Mouse (Mus musculus): Measurements from ENCODE around the gene Tmem132e. TPM values are rescaled to one million over a fixed set of nuclear protein-coding genes. Genes with fewer than 3 reads are reported as not detected.

Gene Tmem132e
- polyA plus RNA-seq, 1 experiment from 2014 or later = 0.25 TPM

DNA sequence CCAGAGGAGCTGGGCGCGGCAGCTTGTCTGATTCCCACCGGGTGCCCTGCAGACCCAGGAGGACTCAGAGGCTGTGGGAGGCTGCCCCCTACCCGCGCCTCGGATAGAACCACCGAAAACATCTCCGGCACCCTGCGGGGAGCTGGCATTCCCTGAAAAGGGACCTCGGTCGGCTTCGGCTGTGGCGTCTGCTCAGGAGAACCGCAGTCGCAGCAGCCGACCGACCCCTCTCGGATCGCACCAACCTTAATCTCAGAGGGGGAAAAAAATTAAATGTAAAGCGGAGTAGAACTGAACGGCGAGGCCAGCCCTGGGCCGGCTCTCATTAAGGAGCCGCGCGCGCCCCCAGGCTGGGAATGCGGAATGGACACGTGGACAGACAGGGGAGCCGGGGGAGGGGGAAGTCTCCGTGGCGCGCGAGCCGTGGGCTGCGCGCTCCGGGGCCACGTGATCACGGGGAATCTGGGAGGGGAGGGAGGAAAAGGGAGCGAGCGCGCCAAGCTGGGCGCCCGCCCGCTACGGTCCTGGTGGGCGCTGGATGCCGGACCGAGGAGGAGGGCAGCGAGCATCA, 1.6 kb upstream of the Tmem132e start:
- Histone ChIP-seq H3K9me3 (ENCODE audit: control insufficient read depth, low read length) (no peaks in the 10 kb centered on the region), H3K4me3 (ENCODE audit: low read depth, low read length) (peak overlapping the region; percentile 46), H3K4me1 (replicated peaks; ENCODE audit: control insufficient read depth, insufficient read depth, low read length) (no peaks in the 10 kb centered on the region; the same call in 1 of the 2 replicates), H3K9ac (ENCODE audit: low read depth, low read length) (no peak overlapping the region), H3K27me3 (replicated peaks; ENCODE audit: control insufficient read depth, insufficient read depth, low read length) (peaks cover 82% of the 10 kb centered on the region), H3K4me2 (peak overlapping the region; percentile 60), H3K36me3 (ENCODE audit: control insufficient read depth, insufficient read depth, low read length) (no peaks in the 10 kb centered on the region), H3K27ac (ENCODE audit: low read depth, low read length) (no peak overlapping the region)
- no peak for ATAC-seq (replicated peaks; ENCODE audit: low FRiP score)
- DNase-seq (ENCODE audit: low spot score) = no peak
- WGBS = under 1% methylated on average over 46 of the region's 51 CpGs

DNA sequence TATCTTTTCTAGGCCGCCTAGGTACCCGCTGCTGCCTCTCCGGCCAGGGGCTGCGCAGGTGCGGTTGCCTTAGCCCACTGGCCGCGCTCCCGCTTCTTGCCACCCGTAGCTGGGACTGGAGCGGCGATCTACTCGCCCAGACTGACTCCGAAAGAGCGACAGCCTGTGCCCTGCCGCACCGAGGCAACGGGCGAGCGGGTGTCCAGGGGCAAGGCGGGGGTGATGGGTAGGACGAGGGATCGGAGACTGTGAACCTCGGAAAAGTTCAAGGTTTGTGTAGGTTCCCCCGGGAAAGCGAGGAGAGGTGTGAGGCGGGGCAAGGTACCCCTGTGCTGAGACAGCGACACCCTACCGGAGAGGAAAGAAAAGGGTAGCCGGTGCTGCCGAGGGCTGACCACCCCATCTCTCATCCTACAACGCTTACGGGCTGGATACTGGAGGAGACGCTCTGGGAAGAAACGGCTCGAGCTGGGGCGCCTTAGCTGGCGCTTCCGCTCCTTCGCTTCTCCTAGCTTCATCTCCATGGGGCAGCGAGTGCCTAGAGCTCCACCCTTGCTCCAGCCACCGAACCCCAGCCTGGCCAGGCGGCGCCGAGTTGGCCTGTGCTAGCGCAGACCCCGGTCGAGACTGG, 874 bp upstream of the Tmem132e start:
- WGBS = 2% methylated on average over 47 of the region's 47 CpGs
- ATAC-seq (replicated peaks; ENCODE audit: low FRiP score) = no peak
- Histone ChIP-seq H3K9me3 (ENCODE audit: control insufficient read depth, low read length) (no peaks in the 10 kb centered on the region), H3K9ac (ENCODE audit: low read depth, low read length) (no peak overlapping the region), H3K27ac (ENCODE audit: low read depth, low read length) (no peak overlapping the region), H3K4me2 (peak overlapping the region; percentile 60), H3K4me3 (ENCODE audit: low read depth, low read length) (peak overlapping the region; percentile 46), H3K36me3 (ENCODE audit: control insufficient read depth, insufficient read depth, low read length) (no peaks in the 10 kb centered on the region), H3K4me1 (replicated peaks; ENCODE audit: control insufficient read depth, insufficient read depth, low read length) (no peaks in the 10 kb centered on the region; the same call in 1 of the 2 replicates), H3K27me3 (replicated peaks; ENCODE audit: control insufficient read depth, insufficient read depth, low read length) (peaks cover 82% of the 10 kb centered on the region)
- DNase-seq (ENCODE audit: low spot score) = peak; percentile 38

DNA sequence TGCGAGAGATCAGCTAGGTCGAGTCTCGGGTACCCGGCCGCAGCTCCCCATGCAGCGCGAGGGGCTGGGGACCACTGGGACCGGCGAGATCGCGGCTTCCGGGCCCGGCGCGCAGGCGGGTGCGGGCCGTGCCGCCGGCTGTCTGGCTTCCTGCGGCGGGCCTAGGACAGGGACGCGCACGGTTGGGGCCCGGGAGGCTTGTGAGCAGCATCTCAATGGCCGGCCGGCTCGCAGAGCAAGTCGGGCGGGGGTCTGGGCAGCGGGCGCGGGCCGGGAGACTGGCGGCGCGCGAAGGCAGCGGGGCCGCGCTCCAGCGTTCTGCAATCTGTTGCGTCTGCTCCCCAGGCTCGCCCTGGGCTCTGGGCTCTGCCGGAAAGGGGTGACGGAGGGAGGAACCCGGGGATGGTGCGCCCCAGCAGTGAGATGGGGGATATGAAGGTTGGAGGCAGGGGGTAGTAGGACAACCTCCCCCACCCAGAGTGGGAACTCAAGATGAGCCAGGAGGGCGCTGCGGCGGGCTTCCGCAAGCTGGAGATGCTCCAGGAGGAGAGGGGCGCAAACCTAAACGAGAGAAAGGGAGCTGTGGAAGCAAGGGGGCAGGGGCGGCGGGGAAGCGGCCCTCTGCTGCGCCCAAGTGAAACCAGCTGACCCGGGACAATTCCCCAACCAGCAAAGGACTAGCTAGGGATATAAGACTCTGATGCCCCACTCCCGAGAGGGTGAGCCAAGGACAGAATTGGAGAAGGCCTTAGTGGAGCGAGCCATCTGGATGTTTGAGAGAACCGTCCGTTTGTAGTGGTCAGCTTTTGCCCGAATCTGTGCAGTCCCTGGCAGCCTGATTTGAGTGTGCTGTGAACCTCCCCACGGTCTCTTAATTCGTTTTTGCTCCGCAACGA, 944 bp downstream of the Tmem132e start:
- H3K36me3 ChIP-seq (ENCODE audit: control insufficient read depth, insufficient read depth, low read length) = no peaks in the 10 kb centered on the region
- no peaks in the 10 kb centered on the region; the same call in 1 of the 2 replicates for H3K4me1 ChIP-seq (replicated peaks; ENCODE audit: control insufficient read depth, insufficient read depth, low read length)
- H3K4me3 ChIP-seq (ENCODE audit: low read depth, low read length) = peak overlapping the region; percentile 46
- H3K9ac ChIP-seq (ENCODE audit: low read depth, low read length) = no peak overlapping the region
- H3K9me3 ChIP-seq (ENCODE audit: control insufficient read depth, low read length) = no peaks in the 10 kb centered on the region
- H3K4me2 ChIP-seq = peak overlapping the region; percentile 60
- no peak overlapping the region for H3K27ac ChIP-seq (ENCODE audit: low read depth, low read length)
- 4% methylated on average over 68 of the region's 69 CpGs for WGBS
- ATAC-seq (replicated peaks; ENCODE audit: low FRiP score) = 0 out of 2 replicates have a peak, but pooled peaks have one; percentile 15
- peak; percentile 43 for DNase-seq (ENCODE audit: low spot score)
- H3K27me3 ChIP-seq (replicated peaks; ENCODE audit: control insufficient read depth, insufficient read depth, low read length) = peaks cover 76% of the 10 kb centered on the region

DNA sequence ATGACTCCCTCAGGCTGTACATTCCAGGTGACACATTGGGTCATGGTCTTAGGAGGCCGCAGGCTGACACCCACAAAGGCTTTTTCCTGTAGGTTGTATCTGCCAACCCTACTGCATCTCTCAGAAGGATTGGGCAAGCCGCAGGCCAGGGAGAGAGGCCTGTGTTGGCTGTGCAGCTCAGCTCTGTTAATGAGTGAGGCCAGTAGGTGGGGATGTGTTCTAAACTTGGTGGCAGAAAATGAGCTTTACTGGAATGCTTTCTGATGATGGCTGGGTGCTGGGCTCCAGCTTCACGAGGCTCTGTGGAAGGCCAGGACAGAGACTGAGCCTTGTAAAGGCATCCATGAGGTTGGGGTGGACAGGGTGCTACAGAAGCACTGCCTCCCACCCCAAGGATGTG, 3.6 kb downstream of the Tmem132e start:
- Histone ChIP-seq H3K27me3 (replicated peaks; ENCODE audit: control insufficient read depth, insufficient read depth, low read length) (peaks cover 50% of the 10 kb centered on the region), H3K4me2 (no peak overlapping the region), H3K4me3 (ENCODE audit: low read depth, low read length) (no peak overlapping the region), H3K9ac (ENCODE audit: low read depth, low read length) (no peak overlapping the region), H3K36me3 (ENCODE audit: control insufficient read depth, insufficient read depth, low read length) (no peaks in the 10 kb centered on the region), H3K9me3 (ENCODE audit: control insufficient read depth, low read length) (no peaks in the 10 kb centered on the region), H3K4me1 (replicated peaks; ENCODE audit: control insufficient read depth, insufficient read depth, low read length) (no peaks in the 10 kb centered on the region; the same call in 1 of the 2 replicates), H3K27ac (ENCODE audit: low read depth, low read length) (no peak overlapping the region)
- ATAC-seq (replicated peaks; ENCODE audit: low FRiP score) (no peak), DNase-seq (ENCODE audit: low spot score) (no peak)
- 49% methylated on average over 3 of the region's 3 CpGs for WGBS

DNA sequence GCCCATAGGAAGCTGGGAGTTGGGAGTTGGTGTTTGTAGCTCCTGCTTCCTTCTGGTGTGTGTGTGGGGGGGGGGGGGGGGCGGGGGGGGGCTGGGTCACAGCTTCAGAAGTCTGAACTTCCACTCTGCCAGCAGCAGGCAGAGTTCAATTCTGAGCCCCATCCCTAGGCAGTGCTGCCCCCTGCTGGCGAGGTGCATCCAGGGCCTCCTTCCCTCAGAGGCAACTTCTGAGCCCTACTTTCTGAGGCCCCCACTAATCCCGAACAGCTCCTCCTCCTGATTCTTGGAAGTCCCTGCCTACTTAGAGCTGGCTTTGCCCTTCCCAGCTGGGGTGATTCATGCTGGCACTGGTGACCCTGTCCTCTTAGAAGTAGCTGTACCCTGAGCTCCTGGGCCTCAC, 10.9 kb downstream of the Tmem132e start:
- Histone ChIP-seq H3K9ac (ENCODE audit: low read depth, low read length) (no peak overlapping the region), H3K27me3 (replicated peaks; ENCODE audit: control insufficient read depth, insufficient read depth, low read length) (0 out of 2 replicates have a peak, but pooled peaks cover under 1% of the 10 kb centered on the region), H3K4me3 (ENCODE audit: low read depth, low read length) (no peak overlapping the region), H3K36me3 (ENCODE audit: control insufficient read depth, insufficient read depth, low read length) (no peaks in the 10 kb centered on the region), H3K27ac (ENCODE audit: low read depth, low read length) (no peak overlapping the region), H3K4me1 (replicated peaks; ENCODE audit: control insufficient read depth, insufficient read depth, low read length) (no peaks in the 10 kb centered on the region), H3K4me2 (no peak overlapping the region), H3K9me3 (ENCODE audit: control insufficient read depth, low read length) (no peaks in the 10 kb centered on the region)
- ATAC-seq (replicated peaks; ENCODE audit: low FRiP score) (no peak), DNase-seq (ENCODE audit: low spot score) (no peak)
- 16% methylated on average over 3 of the region's 3 CpGs for WGBS

DNA sequence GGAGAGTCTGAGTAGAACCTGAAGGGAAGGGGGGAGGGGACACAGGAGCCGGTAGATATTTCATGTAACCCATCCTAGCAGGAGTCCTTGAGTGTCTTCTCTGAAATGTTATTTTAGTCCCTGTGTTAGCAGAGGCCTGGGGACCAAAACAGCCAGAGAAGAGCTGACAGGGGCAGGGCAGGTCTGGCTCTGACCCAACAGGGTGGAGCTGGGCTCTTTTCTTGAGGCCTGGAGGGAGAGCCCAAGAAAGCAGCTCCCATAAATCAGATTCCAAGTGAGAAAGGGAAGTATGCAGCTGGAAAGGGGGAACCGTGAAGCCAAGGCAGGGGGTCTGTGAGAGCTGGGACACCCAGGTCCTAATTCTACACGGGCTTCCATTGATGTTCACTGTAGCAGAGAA, 16.9 kb downstream of the Tmem132e start:
- Histone ChIP-seq H3K4me3 (ENCODE audit: low read depth, low read length) (no peak overlapping the region), H3K9me3 (ENCODE audit: control insufficient read depth, low read length) (no peaks in the 10 kb centered on the region)

DNA sequence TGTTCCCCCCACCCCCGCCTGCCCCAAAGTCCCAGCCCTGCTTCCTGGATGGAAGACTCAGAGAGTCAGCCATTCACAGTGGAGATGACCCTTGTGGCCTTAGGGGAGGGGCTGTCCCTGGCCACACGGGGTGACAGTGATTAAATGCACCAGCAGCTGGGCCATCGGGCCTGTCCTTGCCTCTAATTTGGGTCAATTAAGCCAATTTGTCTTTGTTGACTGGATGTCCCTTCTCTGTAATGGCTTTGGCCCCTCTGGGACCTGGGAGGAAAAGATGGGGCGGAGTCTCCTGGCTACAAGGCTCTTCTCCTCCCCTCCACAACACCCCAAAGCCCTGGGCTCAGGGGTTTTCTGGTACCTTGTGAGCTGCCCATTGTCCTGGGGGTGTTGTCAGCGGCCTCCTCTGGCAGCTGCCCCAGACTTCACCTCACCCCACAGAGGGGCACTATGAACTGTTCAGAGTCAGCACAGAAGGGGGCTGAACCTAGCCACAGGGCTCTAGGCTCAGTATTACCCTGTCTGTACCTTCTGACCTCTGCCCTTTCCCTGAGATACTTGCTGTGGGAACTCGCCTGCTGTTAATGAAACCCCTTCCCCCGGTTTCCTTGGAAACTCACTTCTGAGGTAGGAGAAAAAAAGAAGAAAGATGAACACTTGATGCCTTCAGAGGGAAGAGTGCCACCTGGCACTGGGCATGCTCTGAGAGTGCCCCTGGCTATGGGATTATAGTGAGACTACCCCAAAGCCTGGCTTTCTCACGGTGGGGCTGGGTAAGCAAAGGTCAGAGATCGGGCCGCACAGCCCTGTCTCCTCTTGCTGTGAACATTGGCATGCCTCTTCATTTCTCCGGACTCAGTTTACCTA, 17.9 kb downstream of the Tmem132e start:
- H3K4me2 ChIP-seq = no peak overlapping the region
- no peak overlapping the region for H3K4me3 ChIP-seq (ENCODE audit: low read depth, low read length)
- H3K27me3 ChIP-seq (replicated peaks; ENCODE audit: control insufficient read depth, insufficient read depth, low read length) = no peaks in the 10 kb centered on the region
- no peaks in the 10 kb centered on the region; the same call in 1 of the 2 replicates for H3K4me1 ChIP-seq (replicated peaks; ENCODE audit: control insufficient read depth, insufficient read depth, low read length)
- ATAC-seq (replicated peaks; ENCODE audit: low FRiP score) (no peak), DNase-seq (ENCODE audit: low spot score) (no peak)
- no peak overlapping the region for H3K27ac ChIP-seq (ENCODE audit: low read depth, low read length)
- no peaks in the 10 kb centered on the region for H3K36me3 ChIP-seq (ENCODE audit: control insufficient read depth, insufficient read depth, low read length)
- H3K9me3 ChIP-seq (ENCODE audit: control insufficient read depth, low read length) = no peaks in the 10 kb centered on the region
- H3K9ac ChIP-seq (ENCODE audit: low read depth, low read length) = no peak overlapping the region
- WGBS = 48% methylated on average over 11 of the region's 11 CpGs

More for the DNA sequence above, 16.9 kb downstream of the Tmem132e start:
- ATAC-seq (replicated peaks; ENCODE audit: low FRiP score) = no peak
- WGBS = 53% methylated on average over 3 of the region's 3 CpGs
- no peaks in the 10 kb centered on the region for H3K36me3 ChIP-seq (ENCODE audit: control insufficient read depth, insufficient read depth, low read length)
- H3K4me1 ChIP-seq (replicated peaks; ENCODE audit: control insufficient read depth, insufficient read depth, low read length) = no peaks in the 10 kb centered on the region; the same call in 1 of the 2 replicates
- no peak overlapping the region for H3K27ac ChIP-seq (ENCODE audit: low read depth, low read length)
- no peak overlapping the region for H3K4me2 ChIP-seq
- DNase-seq (ENCODE audit: low spot score) = no peak
- H3K9ac ChIP-seq (ENCODE audit: low read depth, low read length) = no peak overlapping the region
- H3K27me3 ChIP-seq (replicated peaks; ENCODE audit: control insufficient read depth, insufficient read depth, low read length) = no peaks in the 10 kb centered on the region

DNA sequence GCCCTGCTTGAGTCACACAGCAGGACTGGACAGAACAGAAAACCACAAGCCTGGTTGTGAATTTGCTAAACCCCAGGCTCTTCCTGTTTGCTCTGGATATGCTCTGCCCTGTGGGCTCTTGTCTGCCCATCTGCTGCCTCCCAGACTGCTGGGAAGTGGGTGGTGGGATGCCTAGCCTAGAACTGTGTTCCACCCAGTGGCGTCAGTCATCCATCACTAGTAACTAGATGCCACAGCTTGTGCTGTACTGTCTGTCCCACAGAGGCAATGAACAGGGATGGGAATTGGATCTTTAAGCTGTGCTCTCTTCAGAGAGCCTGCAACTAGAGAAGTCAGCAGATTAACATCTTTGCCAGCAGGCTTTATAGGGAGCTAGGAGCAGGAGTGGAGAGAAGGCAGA, 23.8 kb downstream of the Tmem132e start:
- no peak for ATAC-seq (replicated peaks; ENCODE audit: low FRiP score)
- H3K27ac ChIP-seq (ENCODE audit: low read depth, low read length) = no peak overlapping the region
- 67% methylated on average over 1 of the region's 1 CpGs for WGBS
- no peaks in the 10 kb centered on the region for H3K9me3 ChIP-seq (ENCODE audit: control insufficient read depth, low read length)
- no peak overlapping the region for H3K9ac ChIP-seq (ENCODE audit: low read depth, low read length)
- H3K36me3 ChIP-seq (ENCODE audit: control insufficient read depth, insufficient read depth, low read length) = no peaks in the 10 kb centered on the region
- no peak for DNase-seq (ENCODE audit: low spot score)
- H3K4me2 ChIP-seq = no peak overlapping the region
- 0 out of 2 replicates have a peak, but pooled peaks cover 2% of the 10 kb centered on the region for H3K27me3 ChIP-seq (replicated peaks; ENCODE audit: control insufficient read depth, insufficient read depth, low read length)
- H3K4me3 ChIP-seq (ENCODE audit: low read depth, low read length) = no peak overlapping the region
- H3K4me1 ChIP-seq (replicated peaks; ENCODE audit: control insufficient read depth, insufficient read depth, low read length) = no peaks in the 10 kb centered on the region; the same call in 1 of the 2 replicates
